16 mouse cellular contexts compared by ENCODE assay signal in the genomic region with DNA sequence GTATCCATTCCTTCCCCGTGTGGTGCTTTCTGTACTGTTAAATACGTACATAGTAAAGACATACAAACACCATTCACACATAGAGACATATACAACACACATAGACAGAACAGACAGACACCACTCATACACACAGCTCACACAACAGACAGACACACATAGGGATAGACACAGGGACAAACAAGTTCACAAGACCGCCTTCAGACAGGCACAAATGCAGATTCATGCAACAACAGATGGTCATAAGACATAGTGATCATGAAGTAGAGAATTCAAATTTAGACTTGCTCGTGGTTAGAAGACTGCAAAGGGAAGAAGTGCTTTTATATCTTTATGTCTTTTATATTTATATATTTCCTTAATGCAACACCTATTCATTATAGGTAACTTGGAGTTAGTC.
"Had no signal": no experiment of that assay in that cellular context is flagged by ENCODE, and none has a peak within 500 bp of the region (broad histone marks: within the 10 kb centered on the region; RNA-seq: fewer than 3 reads in every experiment).

No protein-coding gene starts in this region.

- DNase-seq: liver, postnatal 0 days; lung, adult 2 months; midbrain, embryonic 14.5 days; retina, postnatal 1 day; right cerebral cortex, postnatal 14 days; right cerebral cortex, postnatal 4 days; spleen, adult 18-20 months; thymus, adult 18-20 months; thymus, postnatal 14 days; thymus, postnatal 36 days had no signal

- H3K4me2 ChIP-seq: liver, embryonic 15.5 days; lung, embryonic 15.5 days; midbrain, embryonic 12.5 days; neural tube, embryonic 12.5 days had no signal

- ATAC-seq: liver, postnatal 0 days; midbrain, embryonic 16.5 days had no signal

- H3K27me3 ChIP-seq: lung, embryonic 15.5 days had no signal

- H3K4me3 ChIP-seq: liver, embryonic 15.5 days; lung, embryonic 15.5 days; midbrain, embryonic 10.5 days; midbrain, embryonic 12.5 days; neural tube, embryonic 12.5 days had no signal

- H3K36me3 ChIP-seq: liver, embryonic 15.5 days; lung, embryonic 15.5 days; midbrain, embryonic 10.5 days; midbrain, embryonic 12.5 days; neural tube, embryonic 12.5 days had no signal
